Mouse (Mus musculus) adrenal gland, adult 8-10 months (tissue): ENCODE data around the gene Acot13. TPM values are rescaled to one million over a fixed set of nuclear protein-coding genes. Genes with fewer than 3 reads are reported as not detected.

ENCODE experiments used
- DNase-seq: peaks from one replicate; pipeline ENCODE4 v3.0.0; 2022
- total RNA-seq, 4 experiments: library from RNA; stranded (reverse); gene quantifications; 2 replicates each; pipeline ENCODE4 v1.2.4; 2022

Acot13 gene
- total RNA-seq, 4 experiments from 2014 or later, result 56.4 to 70.2 (median 59.6) TPM

GRCm38 (mm10) chr13:24830756-24831352 is 486 bp downstream of the Acot13 start:
- no peak for DNase-seq

DNA sequence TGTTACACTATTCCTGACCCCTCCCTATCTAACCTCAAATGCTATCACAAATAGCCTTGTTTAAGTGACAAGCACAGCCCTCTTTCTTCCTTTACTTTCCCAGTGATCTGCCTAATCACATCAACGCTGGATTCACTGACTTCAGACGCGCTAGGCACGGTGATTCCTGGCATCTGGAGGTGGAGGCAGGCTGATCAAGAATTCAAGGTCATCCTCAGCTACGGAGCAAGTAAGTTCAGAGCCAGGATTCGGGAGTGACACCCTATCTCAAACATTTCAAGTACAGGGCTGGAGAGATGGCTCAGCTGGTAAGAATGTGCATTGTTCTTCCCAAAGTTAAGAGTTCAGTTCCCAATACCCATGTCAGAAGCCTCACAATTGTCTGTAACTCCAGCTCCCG is 5.2 kb downstream of the Acot13 start:
- no peak for DNase-seq

- DNase-seq, result no peak
These were observed 5.8 kb downstream of the Acot13 start for GRCm38 (mm10) chr13:24825587-24825986.

DNA sequence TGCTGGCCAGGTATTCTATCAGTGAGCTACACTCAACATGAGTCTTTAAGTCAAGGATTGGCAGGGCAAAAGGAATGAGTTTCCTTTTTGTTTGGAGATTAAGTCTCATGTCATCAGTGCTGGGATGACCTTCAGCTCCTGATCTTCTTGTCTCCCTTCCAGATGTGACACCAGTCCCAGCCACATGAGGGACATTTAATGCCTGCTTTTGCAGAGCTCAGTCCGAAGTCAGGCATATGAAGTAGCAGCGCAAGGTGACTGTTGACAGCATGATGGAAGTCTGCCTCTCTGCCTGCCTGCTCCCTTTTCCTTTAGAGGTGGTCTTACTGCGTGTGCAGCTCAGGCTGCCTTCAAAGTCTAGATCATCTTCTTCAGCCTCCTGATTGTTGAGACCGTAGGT is 6.7 kb downstream of the Acot13 start:
- DNase-seq, result no peak

DNA sequence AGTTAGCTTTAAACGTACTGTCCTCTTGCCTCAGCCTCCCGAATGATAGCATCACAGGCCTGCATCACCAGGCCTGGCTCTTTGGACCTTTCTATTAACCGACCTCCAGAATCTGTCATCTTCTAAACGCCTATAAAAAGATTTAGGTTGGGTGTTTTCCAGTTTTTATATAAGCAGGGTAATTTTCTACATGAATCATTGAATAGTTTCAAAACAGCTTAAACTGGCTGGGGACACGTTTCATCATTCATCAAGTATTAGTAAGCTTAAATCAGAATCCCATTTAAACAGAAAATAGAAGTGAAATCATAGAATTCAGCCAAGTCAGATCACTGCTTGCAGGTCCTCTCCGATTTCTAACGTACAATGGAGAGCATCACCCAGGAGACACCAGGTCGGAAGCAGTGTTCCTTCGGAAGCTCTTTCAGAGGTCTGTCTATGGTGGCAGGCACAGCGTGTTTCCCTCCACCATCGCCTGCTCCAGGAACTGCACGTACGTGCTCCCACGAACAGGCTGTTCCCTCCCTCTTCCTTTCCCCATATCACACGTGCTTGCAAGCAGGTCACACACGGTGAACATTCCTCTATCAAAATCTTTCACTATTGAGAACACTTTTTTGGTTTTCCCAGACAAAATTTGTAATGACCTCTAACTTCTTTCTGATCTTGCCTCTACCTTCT is 8.5 kb downstream of the Acot13 start:
- no peak for DNase-seq

- no peak for DNase-seq
These were observed 11.4 kb downstream of the Acot13 start for GRCm38 (mm10) chr13:24819931-24820330.

- no peak for DNase-seq
These were observed 14.9 kb downstream of the Acot13 start for GRCm38 (mm10) chr13:24816125-24817092.

DNA sequence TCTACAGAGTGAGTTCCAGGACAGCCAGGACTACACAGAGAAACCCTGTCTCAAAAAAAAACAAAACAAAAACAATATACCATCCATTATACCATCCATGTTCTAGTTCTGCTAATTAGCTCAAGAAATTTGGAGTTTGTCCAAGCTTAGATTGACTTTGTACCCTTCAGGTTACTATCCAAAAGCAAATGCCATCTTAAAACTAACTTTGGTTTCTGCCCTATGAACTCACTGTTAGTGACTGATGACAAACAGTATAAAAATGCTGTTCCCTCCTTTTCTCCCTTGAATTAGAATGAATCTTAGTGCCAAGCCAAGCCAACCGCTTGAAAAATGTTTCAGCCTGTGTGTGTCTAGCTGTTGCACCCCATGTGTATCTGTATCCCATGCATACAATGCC is 16.7 kb downstream of the Acot13 start:
- DNase-seq, result no peak

DNA sequence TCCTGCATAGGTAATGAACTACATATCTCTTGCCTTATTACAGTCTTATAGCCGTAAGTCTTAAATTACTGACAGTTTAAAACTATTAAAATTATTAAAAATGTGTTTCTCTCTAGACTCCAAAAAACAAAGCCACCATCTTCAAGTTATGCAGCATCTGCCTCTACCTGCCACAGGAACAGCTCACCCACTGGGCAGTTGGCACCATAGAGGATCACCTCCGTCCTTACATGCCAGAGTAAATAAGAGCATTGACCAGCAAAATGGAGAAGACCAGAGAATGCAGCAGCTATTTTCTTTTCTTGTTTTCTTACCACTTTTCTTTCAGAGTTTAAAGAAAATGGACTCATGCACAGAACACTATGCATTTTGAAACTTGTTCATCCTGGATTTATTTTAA is 18.8 kb downstream of the Acot13 start:
- DNase-seq, result no peak

DNA sequence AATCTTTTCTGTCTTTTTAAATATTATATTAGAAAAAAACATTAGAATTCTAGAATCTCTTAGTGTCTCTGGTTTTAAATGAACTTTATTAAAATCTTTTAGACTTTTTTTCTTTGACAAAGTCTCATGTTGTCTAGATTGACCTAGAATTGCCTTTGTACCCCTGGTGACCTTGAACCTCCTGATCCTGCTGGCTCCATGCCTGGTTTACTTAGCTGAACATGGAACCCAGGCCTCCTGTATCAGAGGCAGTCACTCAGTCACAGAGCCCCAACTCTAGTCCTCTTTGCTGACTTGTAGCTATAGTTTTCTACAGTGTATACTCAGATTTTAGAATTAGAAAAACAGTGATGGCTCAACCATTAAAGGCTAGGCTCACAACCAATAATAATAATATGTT is 25.3 kb downstream of the Acot13 start:
- no peak for DNase-seq

- DNase-seq, result no peak
These were observed 28.1 kb downstream of the Acot13 start for GRCm38 (mm10) chr13:24803196-24803595.

DNA sequence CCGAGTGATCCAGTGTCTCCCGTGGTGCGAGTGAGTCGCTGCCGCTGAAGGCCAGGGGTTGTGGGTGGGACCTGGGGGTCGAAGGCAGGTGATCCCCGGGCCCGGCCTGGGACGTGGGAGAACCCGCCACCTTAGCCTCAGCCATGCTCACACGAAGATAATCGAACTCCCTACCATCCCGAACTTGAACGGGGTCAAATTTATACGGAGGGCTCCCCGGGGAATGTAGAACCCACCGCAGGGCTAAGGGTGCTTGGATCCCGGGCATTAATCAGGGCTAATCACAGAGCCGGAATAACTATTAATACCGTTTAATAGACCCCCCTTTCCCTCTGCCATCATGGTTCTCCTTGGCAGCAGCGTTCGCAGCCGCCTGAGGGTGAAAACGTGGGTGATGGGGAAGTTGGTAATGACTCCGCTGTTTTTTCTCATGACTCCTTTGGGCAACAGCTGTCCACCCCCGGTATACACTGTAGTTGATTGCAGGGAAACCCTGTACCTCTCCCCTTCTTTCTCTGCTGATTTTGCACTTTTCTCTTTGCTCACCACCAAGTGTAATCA is 29.1 kb downstream of the Acot13 start:
- no peak for DNase-seq

GRCm38 (mm10) chr13:24801308-24801921 is 29.9 kb downstream of the Acot13 start, which contains the start of gene BC005537:
TSS of gene BC005537 (plus strand) at chr13:24801657.
- no peak for DNase-seq

- peak; percentile 97 for DNase-seq
These were observed 30.5 kb downstream of the Acot13 start for GRCm38 (mm10) chr13:24800674-24801307.

- DNase-seq, result peak; percentile 82
These were observed 31.2 kb downstream of the Acot13 start for GRCm38 (mm10) chr13:24799925-24800673.

DNA sequence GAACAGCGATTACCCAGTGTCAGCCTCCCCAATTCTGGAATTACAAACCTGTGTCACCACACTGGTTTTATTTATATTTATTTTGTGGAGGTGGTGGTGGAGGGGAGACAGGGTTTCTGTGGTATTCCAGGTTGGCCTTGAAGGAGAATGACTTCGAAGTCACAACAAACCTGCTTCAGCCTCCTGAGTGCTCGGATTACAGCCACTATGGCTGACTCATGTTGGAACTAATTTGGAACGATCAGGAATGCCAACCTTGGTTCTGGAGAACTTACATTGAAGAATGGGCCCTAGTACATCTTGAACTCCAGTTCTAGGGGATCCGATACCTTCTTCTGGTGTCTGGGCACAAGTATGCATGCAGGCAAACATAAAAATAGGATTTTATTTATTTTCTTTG is 32.0 kb downstream of the Acot13 start:
- no peak for DNase-seq

GRCm38 (mm10) chr13:24798686-24799085 is 32.7 kb downstream of the Acot13 start:
- no peak for DNase-seq

DNA sequence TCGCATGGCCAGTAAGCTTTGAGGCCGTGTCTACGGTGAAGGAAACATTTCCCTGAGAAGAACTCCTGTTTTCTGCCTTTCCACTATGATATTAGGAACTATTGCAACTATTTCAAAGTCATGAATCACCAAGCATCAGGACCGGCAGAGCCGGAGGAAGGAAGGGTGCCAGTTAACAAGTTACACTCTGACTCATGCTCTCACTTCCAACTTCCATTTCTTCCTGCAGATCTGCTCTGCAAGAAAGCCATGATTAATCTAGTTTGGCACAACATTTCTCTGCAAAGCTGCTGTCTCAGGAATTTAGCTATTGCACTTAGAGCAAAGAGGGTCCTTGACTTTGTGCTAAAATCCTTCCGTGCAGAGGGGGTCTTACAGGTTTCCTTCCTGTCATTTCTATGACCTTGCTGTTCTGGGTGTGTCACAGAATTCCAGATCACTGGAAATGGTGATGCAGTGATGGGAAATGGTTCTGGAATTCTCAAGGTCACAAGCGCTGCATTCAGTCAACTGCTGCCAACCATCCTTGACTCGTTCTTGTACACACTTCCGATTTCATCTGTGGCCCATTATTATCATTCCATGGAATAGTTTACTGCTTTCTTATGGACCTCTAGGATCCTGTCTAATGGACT is 38.8 kb downstream of the Acot13 start:
- DNase-seq, result no peak

GRCm38 (mm10) chr13:24791349-24791748 is 40.0 kb downstream of the Acot13 start:
- DNase-seq, result peak; percentile 45

DNA sequence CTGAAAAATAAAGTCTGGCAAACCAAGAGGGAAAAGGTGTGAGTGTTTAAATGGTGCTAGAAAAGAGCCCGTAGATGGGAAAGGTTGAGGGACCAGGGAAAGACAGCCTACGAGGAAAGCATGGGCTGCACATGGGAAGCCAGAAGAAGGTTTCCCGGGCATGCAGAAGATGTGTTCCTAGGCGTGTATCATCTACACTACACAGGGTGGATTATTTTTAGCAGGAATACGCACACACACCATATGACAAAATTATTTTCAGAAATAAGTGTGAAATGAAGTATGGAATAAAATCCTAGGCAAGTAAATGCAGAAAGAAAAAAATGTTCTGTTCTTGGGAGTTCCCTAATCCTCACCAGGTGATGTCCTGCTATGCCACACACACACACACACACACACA is 43.9 kb downstream of the Acot13 start:
- no peak for DNase-seq
